Mouse (Mus musculus): ENCODE results near the gene Ccdc33. TPM values are rescaled to one million over a fixed set of nuclear protein-coding genes. Genes with fewer than 3 reads are reported as not detected.

The Ccdc33 gene
- polyA plus RNA-seq, 1 experiment from 2014 or later: not detected

- no peak for ATAC-seq (ENCODE audit: low read depth)
- 59% methylated on average over 5 of the region's 5 CpGs for WGBS (ENCODE audit: insufficient replicate concordance)
- no peak overlapping the region for H3K27ac ChIP-seq
- H3K4me3 ChIP-seq (replicated peaks): no peak overlapping the region
- H3K4me1 ChIP-seq (replicated peaks): peaks cover 9% of the 10 kb centered on the region; the same call in 1 of the 2 replicates
- H3K36me3 ChIP-seq: no peaks in the 10 kb centered on the region
- DNase-seq: no peak
- H3K27me3 ChIP-seq: peaks cover 52% of the 10 kb centered on the region
- H3K9me3 ChIP-seq (replicated peaks): no peaks in the 10 kb centered on the region
- no peak overlapping the region for H3K9ac ChIP-seq
- no peak overlapping the region for H3K4me2 ChIP-seq
These were observed 7.8 kb downstream of the Ccdc33 start for GRCm38 (mm10) chr9:58110787-58111186.

- H3K4me3 ChIP-seq (replicated peaks): no peak overlapping the region
- no peaks in the 10 kb centered on the region for H3K4me1 ChIP-seq (replicated peaks)
- H3K27ac ChIP-seq: no peak overlapping the region
- no peaks in the 10 kb centered on the region for H3K36me3 ChIP-seq
- ATAC-seq (ENCODE audit: low read depth) (no peak), DNase-seq (no peak)
- no peaks in the 10 kb centered on the region for H3K9me3 ChIP-seq (replicated peaks)
- H3K9ac ChIP-seq: no peak overlapping the region
- WGBS (ENCODE audit: insufficient replicate concordance): 50% methylated on average over 5 of the region's 5 CpGs
- H3K27me3 ChIP-seq: peaks cover 28% of the 10 kb centered on the region
- H3K4me2 ChIP-seq: no peak overlapping the region
These were observed 11.1 kb downstream of the Ccdc33 start for GRCm38 (mm10) chr9:58107494-58107893.

DNA sequence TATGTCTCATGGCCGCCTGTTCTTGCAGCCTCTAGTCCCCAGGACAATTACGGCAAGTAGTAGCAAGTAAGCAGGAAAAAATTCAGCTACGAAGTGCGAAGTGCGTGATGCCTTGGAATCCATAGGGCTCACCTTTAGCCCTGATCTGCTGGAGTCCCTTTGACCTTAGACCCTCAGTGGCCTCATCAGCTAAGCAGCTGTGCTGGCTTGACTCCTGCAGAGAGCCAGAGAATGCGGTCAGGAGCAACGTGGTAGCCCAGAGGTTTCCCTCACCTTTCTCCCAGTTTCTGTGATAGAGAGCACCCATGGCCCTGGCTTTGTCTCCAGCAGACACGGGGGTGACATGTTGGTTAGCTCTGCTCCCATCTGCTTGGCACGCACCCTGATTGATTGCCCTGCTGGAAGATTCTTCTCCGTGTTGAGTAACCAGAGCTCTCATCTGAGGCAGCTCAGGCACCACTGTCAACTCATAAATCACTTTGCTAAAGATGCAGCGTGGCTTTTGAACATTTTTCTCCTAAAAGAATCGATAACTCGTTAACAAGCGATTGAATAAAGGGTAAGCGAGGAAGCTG, 12.9 kb downstream of the Ccdc33 start:
- 57% methylated on average over 15 of the region's 15 CpGs for WGBS (ENCODE audit: insufficient replicate concordance)
- peaks cover 12% of the 10 kb centered on the region for H3K27me3 ChIP-seq
- no peaks in the 10 kb centered on the region for H3K9me3 ChIP-seq (replicated peaks)
- no peak for DNase-seq
- H3K9ac ChIP-seq: no peak overlapping the region
- H3K4me1 ChIP-seq (replicated peaks): no peaks in the 10 kb centered on the region
- H3K27ac ChIP-seq: no peak overlapping the region
- H3K4me3 ChIP-seq (replicated peaks): no peak overlapping the region
- no peak for ATAC-seq (ENCODE audit: low read depth)
- H3K4me2 ChIP-seq: no peak overlapping the region
- no peaks in the 10 kb centered on the region for H3K36me3 ChIP-seq

- H3K4me3 ChIP-seq (replicated peaks): no peak overlapping the region
- no peak overlapping the region for H3K27ac ChIP-seq
- H3K9me3 ChIP-seq (replicated peaks): no peaks in the 10 kb centered on the region
- peaks cover 12% of the 10 kb centered on the region; the same call in 1 of the 2 replicates for H3K27me3 ChIP-seq
- no peak overlapping the region for H3K9ac ChIP-seq
- H3K36me3 ChIP-seq: no peaks in the 10 kb centered on the region
- 78% methylated on average over 6 of the region's 6 CpGs for WGBS (ENCODE audit: insufficient replicate concordance)
- H3K4me2 ChIP-seq: no peak overlapping the region
- ATAC-seq (ENCODE audit: low read depth) (no peak), DNase-seq (no peak)
- H3K4me1 ChIP-seq (replicated peaks): no peaks in the 10 kb centered on the region
These were observed 15.0 kb downstream of the Ccdc33 start for GRCm38 (mm10) chr9:58103647-58104046.

DNA sequence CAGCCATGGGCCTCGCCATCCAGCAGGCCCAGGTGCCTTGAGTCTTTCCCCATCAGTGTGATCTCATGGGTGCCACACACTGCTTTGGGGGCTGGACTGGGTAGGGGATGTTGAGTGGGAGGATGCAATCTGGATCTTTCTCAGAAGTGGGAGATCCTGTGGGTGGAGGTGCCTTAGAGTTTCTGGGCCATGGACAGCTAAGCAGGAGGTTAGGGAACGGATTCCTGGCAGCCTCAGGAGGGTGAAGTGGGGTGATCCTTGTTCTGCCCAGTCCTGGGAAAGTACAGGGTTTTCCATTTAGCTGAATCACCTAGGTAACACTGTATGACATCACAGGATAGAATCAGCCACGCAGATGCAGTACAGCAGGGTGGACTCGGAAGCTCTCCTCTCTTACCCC, 16.6 kb downstream of the Ccdc33 start:
- no peak overlapping the region for H3K4me3 ChIP-seq (replicated peaks)
- 56% methylated on average over 4 of the region's 4 CpGs for WGBS (ENCODE audit: insufficient replicate concordance)
- H3K36me3 ChIP-seq: no peaks in the 10 kb centered on the region
- no peak overlapping the region for H3K9ac ChIP-seq
- DNase-seq (no peak), ATAC-seq (ENCODE audit: low read depth) (no peak)
- no peak overlapping the region for H3K27ac ChIP-seq
- no peaks in the 10 kb centered on the region for H3K9me3 ChIP-seq (replicated peaks)
- H3K27me3 ChIP-seq: peaks cover 16% of the 10 kb centered on the region; the same call in 1 of the 2 replicates
- no peak overlapping the region for H3K4me2 ChIP-seq
- H3K4me1 ChIP-seq (replicated peaks): no peaks in the 10 kb centered on the region

- peaks cover 18% of the 10 kb centered on the region; the same call in 1 of the 2 replicates for H3K27me3 ChIP-seq
- no peak for ATAC-seq (ENCODE audit: low read depth)
These were observed 18.6 kb downstream of the Ccdc33 start for GRCm38 (mm10) chr9:58099836-58100565.

DNA sequence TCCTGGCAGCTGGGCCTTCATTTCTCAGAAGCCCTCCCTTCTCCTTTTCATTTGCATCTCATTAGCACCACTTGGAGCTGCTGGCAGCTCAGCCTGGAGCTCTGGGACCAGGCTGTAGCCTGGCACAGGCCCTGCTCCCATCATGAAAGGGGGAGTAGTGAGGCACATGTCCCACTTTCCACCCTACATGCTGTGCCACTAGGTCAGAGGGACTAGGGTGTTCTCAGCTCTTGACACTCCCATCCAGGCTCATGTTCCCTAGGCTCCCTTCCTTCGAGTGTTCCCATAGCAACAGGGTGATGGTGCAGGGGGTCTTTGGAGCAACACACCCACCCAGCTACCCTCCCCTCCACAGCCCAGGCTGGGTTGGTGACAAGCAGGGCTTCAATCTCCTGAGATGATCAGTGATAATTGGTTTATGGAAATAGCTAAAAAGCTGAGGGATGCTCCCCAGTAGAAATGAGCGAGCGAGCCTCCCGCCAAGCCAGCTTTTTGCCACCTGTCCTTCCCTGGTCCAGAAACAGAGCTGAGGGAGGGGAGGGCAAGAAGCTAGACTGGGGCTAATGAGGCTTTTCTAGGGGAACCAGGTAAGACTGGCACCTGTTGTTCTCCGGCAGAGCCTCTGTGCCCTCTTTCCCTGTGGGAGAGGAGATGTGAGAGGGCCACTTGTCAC, 21.9 kb downstream of the Ccdc33 start:
- DNase-seq: no peak
- 51% methylated on average over 5 of the region's 5 CpGs for WGBS (ENCODE audit: insufficient replicate concordance)
- Histone ChIP-seq H3K4me3 (replicated peaks) (no peak overlapping the region), H3K9ac (no peak overlapping the region), H3K4me2 (no peak overlapping the region), H3K9me3 (replicated peaks) (no peaks in the 10 kb centered on the region), H3K4me1 (replicated peaks) (no peaks in the 10 kb centered on the region), H3K36me3 (no peaks in the 10 kb centered on the region), H3K27ac (no peak overlapping the region), H3K27me3 (peaks cover 13% of the 10 kb centered on the region; the same call in 1 of the 2 replicates)
- ATAC-seq (ENCODE audit: low read depth): no peak

More at GRCm38 (mm10) chr9:58099836-58100565, 18.6 kb downstream of the Ccdc33 start:
- Histone ChIP-seq H3K9ac (no peak overlapping the region), H3K4me3 (replicated peaks) (no peak overlapping the region), H3K4me1 (replicated peaks) (no peaks in the 10 kb centered on the region), H3K9me3 (replicated peaks) (no peaks in the 10 kb centered on the region), H3K36me3 (no peaks in the 10 kb centered on the region), H3K27ac (no peak overlapping the region), H3K4me2 (no peak overlapping the region)
- DNase-seq: no peak
- 44% methylated on average over 5 of the region's 5 CpGs for WGBS (ENCODE audit: insufficient replicate concordance)

GRCm38 (mm10) chr9:58095977-58096376, 22.6 kb downstream of the Ccdc33 start:
- peaks cover 13% of the 10 kb centered on the region; the same call in 1 of the 2 replicates for H3K27me3 ChIP-seq
- WGBS (ENCODE audit: insufficient replicate concordance): 58% methylated on average over 6 of the region's 6 CpGs

DNA sequence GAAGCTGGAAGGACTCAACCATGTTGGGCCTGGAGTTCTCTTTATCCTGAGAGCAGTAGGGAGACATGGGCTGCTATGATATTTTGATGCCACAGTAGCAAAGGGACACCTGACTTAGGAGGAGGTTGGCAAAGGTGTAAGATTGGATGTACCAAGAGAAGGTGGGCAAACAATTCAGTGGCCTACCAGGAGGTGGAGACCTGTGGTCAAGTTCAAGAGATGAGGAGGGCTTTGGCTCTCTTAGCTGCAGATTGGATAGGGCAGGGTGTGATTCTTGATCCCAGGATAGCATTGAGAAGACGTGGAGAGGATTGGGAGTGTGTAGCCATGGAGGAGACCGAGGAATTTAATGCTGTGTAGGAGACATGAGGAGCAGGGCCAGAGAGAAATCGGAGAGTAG, 24.8 kb downstream of the Ccdc33 start:
- DNase-seq (no peak), ATAC-seq (ENCODE audit: low read depth) (no peak)

More at GRCm38 (mm10) chr9:58095977-58096376, 22.6 kb downstream of the Ccdc33 start:
- H3K27ac ChIP-seq: no peak overlapping the region
- H3K9me3 ChIP-seq (replicated peaks): no peaks in the 10 kb centered on the region
- no peaks in the 10 kb centered on the region for H3K36me3 ChIP-seq
- no peak overlapping the region for H3K4me3 ChIP-seq (replicated peaks)
- ATAC-seq (ENCODE audit: low read depth): no peak
- no peaks in the 10 kb centered on the region for H3K4me1 ChIP-seq (replicated peaks)
- H3K9ac ChIP-seq: no peak overlapping the region
- no peak overlapping the region for H3K4me2 ChIP-seq
- DNase-seq: no peak

GRCm38 (mm10) chr9:58092581-58093269, 25.9 kb downstream of the Ccdc33 start:
- Histone ChIP-seq H3K9ac (no peak overlapping the region), H3K9me3 (replicated peaks) (no peaks in the 10 kb centered on the region), H3K4me2 (no peak overlapping the region), H3K36me3 (no peaks in the 10 kb centered on the region), H3K27me3 (peaks cover 10% of the 10 kb centered on the region; the same call in 1 of the 2 replicates), H3K4me3 (replicated peaks) (no peak overlapping the region), H3K4me1 (replicated peaks) (no peaks in the 10 kb centered on the region), H3K27ac (no peak overlapping the region)
- WGBS (ENCODE audit: insufficient replicate concordance): 39% methylated on average over 7 of the region's 7 CpGs
- no peak for ATAC-seq (ENCODE audit: low read depth)
- DNase-seq: no peak

More for the DNA sequence above, 24.8 kb downstream of the Ccdc33 start:
- Histone ChIP-seq H3K4me3 (replicated peaks) (no peak overlapping the region), H3K36me3 (no peaks in the 10 kb centered on the region), H3K9ac (no peak overlapping the region), H3K27ac (no peak overlapping the region), H3K4me1 (replicated peaks) (no peaks in the 10 kb centered on the region), H3K4me2 (no peak overlapping the region), H3K9me3 (replicated peaks) (no peaks in the 10 kb centered on the region), H3K27me3 (peaks cover 10% of the 10 kb centered on the region; the same call in 1 of the 2 replicates)
- 35% methylated on average over 3 of the region's 3 CpGs for WGBS (ENCODE audit: insufficient replicate concordance)
